Mouse (Mus musculus): ENCODE data around the gene Vmn1r223. TPM values are rescaled to one million over a fixed set of nuclear protein-coding genes. Genes with fewer than 3 reads are reported as not detected.

Gene Vmn1r223
- polyA plus RNA-seq (2015; fragmentation: Nextera tagmentation; extraction: Ambion mirVana) = not detected in 2 replicates

DNA sequence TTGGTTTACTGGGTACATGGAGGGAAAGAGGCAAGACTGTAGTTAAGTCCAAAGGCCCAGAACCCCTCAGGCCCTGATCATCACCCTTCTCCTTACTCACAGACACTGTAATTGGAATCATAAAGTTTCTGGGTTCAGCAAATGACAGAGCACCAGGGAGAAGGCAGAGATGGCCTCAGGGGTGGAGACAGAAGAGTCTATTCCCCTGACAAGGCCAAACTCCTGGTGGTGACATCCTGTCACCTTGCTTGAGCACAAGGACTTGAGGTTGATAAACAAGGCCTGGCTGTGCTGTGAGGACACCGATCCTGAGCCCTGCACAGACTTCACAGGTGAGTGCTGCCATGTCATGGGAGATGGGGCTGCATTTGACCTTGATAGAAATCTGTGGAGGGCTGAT, at the start of gene Vmn1r223:
Gene Vmn1r223, plus strand, starts transcription at position 301 of the 400 bp plus-strand sequence.

GRCm38 (mm10) chr13:23213827-23214226, 33.1 kb upstream of the Vmn1r223 start, which contains the start of gene Vmn1r221:
Gene Vmn1r221 (plus strand): TSS chr13:23214127.

DNA sequence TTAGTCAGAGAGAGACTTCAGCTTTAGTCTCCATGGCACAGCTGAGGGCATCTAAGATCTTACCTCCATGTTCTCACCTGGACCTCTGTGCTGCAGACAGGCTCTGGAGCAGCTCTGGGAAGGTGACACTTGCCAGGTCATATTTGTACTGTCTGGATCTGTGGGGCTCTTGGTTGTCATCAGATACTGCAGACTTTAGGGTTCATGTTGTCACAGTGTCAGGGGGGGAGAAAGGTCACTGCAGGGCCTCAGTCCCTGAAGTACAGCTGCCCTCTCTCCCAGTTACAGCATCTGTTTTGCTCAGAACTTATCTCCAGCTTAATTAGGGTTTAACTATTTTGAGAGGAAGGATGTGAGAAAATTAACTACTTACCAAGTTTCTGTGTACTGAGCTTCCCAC, 11.1 kb upstream of the Vmn1r223 start, which contains the start of gene Vmn1r222:
Gene Vmn1r222, minus strand, starts transcription at position 101 of the 400 bp plus-strand sequence.

Other genes with a start within 250 kb of the Vmn1r223 start
- not detected in 2 replicates for gene Vmn1r213, start 239.5 kb upstream of the Vmn1r223 start, polyA plus RNA-seq (2015; fragmentation: Nextera tagmentation; extraction: Ambion mirVana)
- gene Vmn1r214, start 216.7 kb upstream of the Vmn1r223 start, polyA plus RNA-seq (2015; fragmentation: Nextera tagmentation; extraction: Ambion mirVana) = not detected in 2 replicates
- not detected in 2 replicates for gene Vmn1r215, start 179.1 kb upstream of the Vmn1r223 start, polyA plus RNA-seq (2015; fragmentation: Nextera tagmentation; extraction: Ambion mirVana)
- gene Vmn1r217, start 128.9 kb upstream of the Vmn1r223 start, polyA plus RNA-seq (2015; fragmentation: Nextera tagmentation; extraction: Ambion mirVana) = not detected in 2 replicates
- gene Vmn1r218, start 114.0 kb upstream of the Vmn1r223 start, polyA plus RNA-seq (2015; fragmentation: Nextera tagmentation; extraction: Ambion mirVana) = not detected in 2 replicates
- not detected in 2 replicates for gene Vmn1r219, start 87.8 kb upstream of the Vmn1r223 start, polyA plus RNA-seq (2015; fragmentation: Nextera tagmentation; extraction: Ambion mirVana)
- not detected in 2 replicates for gene Vmn1r220, start 59.2 kb upstream of the Vmn1r223 start, polyA plus RNA-seq (2015; fragmentation: Nextera tagmentation; extraction: Ambion mirVana)
- gene Vmn1r221, start 33.0 kb upstream of the Vmn1r223 start, polyA plus RNA-seq (2015; fragmentation: Nextera tagmentation; extraction: Ambion mirVana) = not detected in 2 replicates
- not detected in 2 replicates for gene Vmn1r222, start 11.2 kb upstream of the Vmn1r223 start, polyA plus RNA-seq (2015; fragmentation: Nextera tagmentation; extraction: Ambion mirVana)
- gene Zfp322a, start 122.1 kb downstream of the Vmn1r223 start, polyA plus RNA-seq (2015; fragmentation: Nextera tagmentation; extraction: Ambion mirVana) = 28.9 and 30.1 TPM in 2 replicates
- 7.2 and 8.3 TPM in 2 replicates for gene Abt1, start 176.7 kb downstream of the Vmn1r223 start, polyA plus RNA-seq (2015; fragmentation: Nextera tagmentation; extraction: Ambion mirVana)
- gene Btn1a1, start 218.8 kb downstream of the Vmn1r223 start, polyA plus RNA-seq (2015; fragmentation: Nextera tagmentation; extraction: Ambion mirVana) = 0.11 and 0.19 TPM in 2 replicates
- gene Btn2a2, start 241.7 kb downstream of the Vmn1r223 start, polyA plus RNA-seq (2015; fragmentation: Nextera tagmentation; extraction: Ambion mirVana) = 0.09 TPM in 1 of 2 replicates, not detected in the other